Mouse (Mus musculus) CH12.LX (cell line): ENCODE measurements around the gene Dnmbp.

Experiments
- CHD2 ChIP-seq: IDR thresholded peaks from 2 replicates; pipeline ENCODE4 v1.6.1; 2011; ENCODE audit warnings: low read length, improper control_type of control experiment
- CTCF ChIP-seq, 2 experiments: IDR thresholded peaks in 1 of 2; conservative IDR thresholded peaks in 1 of 2; 2 replicates each; pipeline ENCODE4 v1.5.1; 2011 to 2012; ENCODE audit warnings: low read depth in 2 of 2, low read length in 2 of 2, improper control_type of control experiment in 1 of 2, inconsistent platforms in 1 of 2, mild to moderate bottlenecking in 1 of 2, moderate library complexity in 1 of 2
- GABPA ChIP-seq: IDR thresholded peaks from 2 replicates; pipeline ENCODE4 v1.6.1; 2012; ENCODE audit warnings: low read depth, low read length, improper control_type of control experiment, inconsistent platforms; ENCODE audit not compliant: insufficient replicate concordance
- HCFC1 ChIP-seq: IDR thresholded peaks from 2 replicates; pipeline ENCODE4 v1.6.1; 2012; ENCODE audit warnings: low read depth, mild to moderate bottlenecking, inconsistent platforms, low read length, improper control_type of control experiment
- JUND ChIP-seq: conservative IDR thresholded peaks from 2 replicates; pipeline ENCODE4 v1.6.1; 2011; ENCODE audit warnings: low read depth, low read length, improper control_type of control experiment
- MAX ChIP-seq: IDR thresholded peaks from 2 replicates; pipeline ENCODE4 v1.6.1; 2011; ENCODE audit warnings: low read length, improper control_type of control experiment
- MYC ChIP-seq: IDR thresholded peaks from 2 replicates; pipeline ENCODE4 v1.6.1; 2011; ENCODE audit warnings: low read depth, mild to moderate bottlenecking, improper control_type of control experiment, low read length
- POLR2A ChIP-seq: IDR thresholded peaks from 2 replicates; pipeline ENCODE4 v1.6.1; 2011; ENCODE audit warnings: low read depth, mild to moderate bottlenecking, improper control_type of control experiment, low read length
- TBP ChIP-seq: conservative IDR thresholded peaks from 2 replicates; pipeline ENCODE4 v1.6.1; 2011; ENCODE audit warnings: low read depth, low read length, improper control_type of control experiment
- ZNF384 ChIP-seq: IDR thresholded peaks from 2 replicates; pipeline ENCODE4 v1.6.1; 2012; ENCODE audit warnings: low read depth, low read length, improper control_type of control experiment, inconsistent platforms

DNA sequence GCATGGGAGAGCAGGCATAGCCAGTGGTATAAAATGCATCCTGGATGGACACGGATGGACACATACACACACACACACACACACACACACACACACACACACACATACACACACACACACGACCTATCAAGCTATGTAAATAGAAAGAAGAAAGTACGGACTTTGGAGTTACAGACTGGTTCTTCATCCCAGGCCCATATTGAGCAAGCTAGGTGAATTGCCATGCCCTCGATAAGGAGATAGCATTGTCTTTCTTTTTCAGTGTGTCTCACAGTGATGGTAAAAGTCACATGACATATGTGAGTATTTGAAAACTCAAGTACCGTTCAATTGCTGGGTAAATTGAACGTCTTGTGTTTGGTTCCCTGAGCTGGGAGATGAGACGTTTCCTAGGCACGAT is 113.1 kb downstream of the Dnmbp start:
- TF ChIP-seq TBP (no peak), CTCF (conservative IDR thresholded peaks at IDR 0.05 in 1 of 2, IDR thresholded peaks at IDR 0.05 in 1 of 2; ENCODE audit: low read depth in 2 of 2, low read length in 2 of 2) (no peak), MYC (no peak), POLR2A (no peak), CHD2 (no peak), MAX (no peak), GABPA (no peak), ZNF384 (no peak), JUND (no peak), HCFC1 (no peak)
